Mouse (Mus musculus) G1E (cell line): Measurements from ENCODE around the gene Haspin. TPM values are rescaled to one million over a fixed set of nuclear protein-coding genes. Genes with fewer than 3 reads are reported as not detected.

Source experiments
- ATAC-seq: 2 replicates; pipeline ENCODE4 v1.8.0; 2016; ENCODE audit warnings: mild to moderate bottlenecking; ENCODE audit not compliant: insufficient number of reproducible peaks, poor library complexity, low FRiP score, severe bottlenecking; ENCODE audit errors: extremely low read depth
- DNase-seq: peaks from one replicate; pipeline ENCODE4 v3.0.0; 2012; ENCODE audit warnings: low spot score
- H3K27me3 ChIP-seq: 2 replicates; pipeline ENCODE4 v1.6.1; 2012; ENCODE audit warnings: mild to moderate bottlenecking, low read length, inconsistent platforms; ENCODE audit not compliant: insufficient read depth
- H3K36me3 ChIP-seq: replicated peaks from 2 replicates; pipeline ENCODE3; 2012; ENCODE audit warnings: mild to moderate bottlenecking, inconsistent platforms
- H3K4me1 ChIP-seq: 2 replicates; pipeline ENCODE4 v1.6.1; 2012; ENCODE audit warnings: low read depth, low read length, inconsistent platforms, mixed read lengths; ENCODE audit not compliant: insufficient read depth
- H3K4me3 ChIP-seq: 2 replicates; pipeline ENCODE4 v1.5.1; 2012; ENCODE audit warnings: low read depth, mild to moderate bottlenecking, inconsistent platforms, low read length, moderate library complexity, mixed read lengths
- H3K9me3 ChIP-seq: replicated peaks from 2 replicates; pipeline ENCODE4 v1.6.1; 2012; ENCODE audit warnings: inconsistent platforms
- CTCF ChIP-seq: IDR thresholded peaks from 2 replicates; pipeline ENCODE4 v1.5.1; 2012; ENCODE audit warnings: low read depth, low read length, inconsistent platforms, mixed read lengths
- GATA1 ChIP-seq: IDR thresholded peaks from 2 replicates; pipeline ENCODE4 v1.6.1; 2012; ENCODE audit warnings: borderline replicate concordance, low read length, inconsistent platforms, mixed read lengths
- GATA2 ChIP-seq: IDR thresholded peaks from 2 replicates; pipeline ENCODE4 v1.6.1; 2012; ENCODE audit warnings: low read depth, low read length, inconsistent platforms, borderline replicate concordance
- POLR2AphosphoS5 ChIP-seq: IDR thresholded peaks from 2 replicates; pipeline ENCODE4 v1.6.1; 2012; ENCODE audit warnings: low read depth, low read length, inconsistent platforms; ENCODE audit not compliant: insufficient replicate concordance
- TAL1 ChIP-seq: conservative IDR thresholded peaks from 2 replicates; pipeline ENCODE4 v1.6.1; 2012; ENCODE audit warnings: low read depth, low read length, inconsistent platforms, mixed read lengths
- polyA plus RNA-seq: library from polyadenylated mRNA; stranded (reverse); fragments of >175 nt; gene quantifications from 2 replicates; pipeline ENCODE4 v1.2.3, GENCODE M21; 2012
- total RNA-seq, 2 experiments: library from RNA; stranded (forward) in 1 of 2; stranded (reverse) in 1 of 2; fragments of 200-1000 nt in 1 of 2; fragments of >200 nt in 1 of 2; fragmentation: Nextera tagmentation in 1 of 2; gene quantifications; 2 replicates each; pipeline ENCODE4 v1.2.3; 2014 to 2017

Haspin gene
- total and polyA plus RNA-seq, 3 experiments = 16.7 to 19.5 (median 17.5) TPM

GRCm38 (mm10) chr11:73134222-73134621 lies 3.9 kb downstream of the Haspin start:
- Histone ChIP-seq H3K9me3 (no peaks in the 10 kb centered on the region), H3K27me3 (no peaks in the 10 kb centered on the region), H3K4me1 (peaks cover 69% of the 10 kb centered on the region), H3K36me3 (peaks cover 64% of the 10 kb centered on the region), H3K4me3 (peak overlapping the region; percentile 25; the same call in 1 of the 2 replicates)
- DNase-seq = no peak
- no peak for TF ChIP-seq GATA2
- TF ChIP-seq CTCF = no peak
- no peak for TF ChIP-seq TAL1
- TF ChIP-seq GATA1 = no peak
- TF ChIP-seq POLR2AphosphoS5 = no peak
- no peak for ATAC-seq

GRCm38 (mm10) chr11:73132999-73133398 lies 5.1 kb downstream of the Haspin start:
- TF ChIP-seq TAL1 (no peak), GATA1 (no peak), POLR2AphosphoS5 (no peak), GATA2 (no peak), CTCF (no peak)
- Histone ChIP-seq H3K9me3 (no peaks in the 10 kb centered on the region), H3K4me1 (peaks cover 65% of the 10 kb centered on the region), H3K4me3 (no peak overlapping the region), H3K36me3 (peaks cover 74% of the 10 kb centered on the region), H3K27me3 (no peaks in the 10 kb centered on the region)
- ATAC-seq (no peak), DNase-seq (no peak)

GRCm38 (mm10) chr11:73131020-73131419 lies 7.1 kb downstream of the Haspin start:
- no peak for TF ChIP-seq GATA2
- no peak for TF ChIP-seq GATA1
- TF ChIP-seq CTCF = no peak
- TF ChIP-seq TAL1 = no peak
- Histone ChIP-seq H3K9me3 (no peaks in the 10 kb centered on the region), H3K4me1 (peaks cover 51% of the 10 kb centered on the region), H3K4me3 (no peak overlapping the region), H3K27me3 (no peaks in the 10 kb centered on the region), H3K36me3 (peaks cover 87% of the 10 kb centered on the region)
- ATAC-seq = no peak; the same call in 1 of the 2 replicates
- peak; percentile 27 for DNase-seq

DNA sequence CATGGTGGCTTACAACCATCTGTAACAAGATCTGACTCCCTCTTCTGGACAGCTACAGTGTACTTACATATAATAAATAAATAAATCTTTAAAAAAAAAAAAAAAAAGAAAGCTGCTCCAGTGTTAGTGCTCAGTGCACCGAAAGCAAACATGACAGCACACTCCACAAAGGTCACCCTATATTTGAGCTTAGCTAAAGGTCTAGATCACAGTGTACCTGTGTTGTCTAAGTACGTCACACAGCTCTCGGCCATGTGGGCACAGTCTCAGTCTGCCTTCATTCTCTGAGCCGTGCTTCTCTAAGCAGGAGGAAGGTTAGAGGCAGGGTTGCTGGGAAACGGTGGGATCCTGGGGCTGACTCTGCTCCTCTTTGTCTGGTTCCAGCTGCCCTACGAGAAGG lies 11.6 kb downstream of the Haspin start:
- peaks cover 19% of the 10 kb centered on the region for H3K4me1 ChIP-seq
- DNase-seq = no peak

GRCm38 (mm10) chr11:73111414-73111813 lies 26.7 kb downstream of the Haspin start:
- Histone ChIP-seq H3K27me3 (peaks cover 36% of the 10 kb centered on the region), H3K4me3 (no peak overlapping the region), H3K36me3 (peaks cover under 1% of the 10 kb centered on the region), H3K9me3 (no peaks in the 10 kb centered on the region), H3K4me1 (peaks cover 31% of the 10 kb centered on the region)
- DNase-seq (no peak), ATAC-seq (no peak)
- TF ChIP-seq CTCF (no peak), TAL1 (no peak), GATA2 (no peak), POLR2AphosphoS5 (no peak), GATA1 (no peak)

More for the DNA sequence above, 11.6 kb downstream of the Haspin start:
- no peak for TF ChIP-seq TAL1
- no peak for TF ChIP-seq CTCF
- no peak for TF ChIP-seq GATA1
- no peak for TF ChIP-seq GATA2
- no peak for TF ChIP-seq POLR2AphosphoS5
- no peak for ATAC-seq
- Histone ChIP-seq H3K27me3 (no peaks in the 10 kb centered on the region), H3K4me3 (no peak overlapping the region), H3K9me3 (no peaks in the 10 kb centered on the region), H3K36me3 (peaks cover 79% of the 10 kb centered on the region)

GRCm38 (mm10) chr11:73109941-73110340 lies 28.2 kb downstream of the Haspin start:
- no peaks in the 10 kb centered on the region for H3K9me3 ChIP-seq
- H3K4me1 ChIP-seq = peaks cover 31% of the 10 kb centered on the region
- peaks cover 27% of the 10 kb centered on the region for H3K27me3 ChIP-seq
- DNase-seq (no peak), ATAC-seq (no peak)
- no peaks in the 10 kb centered on the region for H3K36me3 ChIP-seq
- H3K4me3 ChIP-seq = no peak overlapping the region; the same call in 1 of the 2 replicates
- TF ChIP-seq POLR2AphosphoS5 (no peak), TAL1 (no peak), GATA1 (no peak), CTCF (no peak), GATA2 (no peak)
